Comparison of ENCODE assay signal across 18 mouse cellular contexts in genomic region chr11:47695611-47696010, GRCm38 (mm10).
DNase-seq lines count a peak whose midpoint lies in the region; ATAC-seq and TF ChIP-seq lines count a peak whose summit lies in the region.
"Had no signal": no experiment of that assay in that cellular context is flagged by ENCODE, and none has a peak within 500 bp of the region (broad histone marks: within the 10 kb centered on the region; RNA-seq: fewer than 3 reads in every experiment).

No protein-coding gene starts in this region.

- DNase-seq in forebrain, embryonic 11.5 days (ENCODE audit: low spot score): no peak
- DNase-seq in forebrain, embryonic 10.5 days (ENCODE audit: extremely low spot score, low spot score): no peak
- DNase-seq in hindbrain, embryonic 14.5 days (ENCODE audit: low spot score): no peak
- DNase-seq in midbrain, embryonic 14.5 days: peak; percentile 11
- DNase-seq in brain, embryonic 14.5 days (ENCODE audit: low read depth): peak; percentile 53
- no peak for DNase-seq in kidney, adult 8-10 months
- DNase-seq: adrenal gland, postnatal 10 days; cerebellum, adult 11-12 months; cerebellum, adult 9-10 months; cerebellum, postnatal 25 days; gastrocnemius, postnatal 36 days; heart, adult 11 months; heart, postnatal 36 days had no signal

- no peak for TF ChIP-seq POLR2A in brain, embryonic 14.5 days (IDR thresholded peaks at IDR 0.05; ENCODE audit: borderline replicate concordance, extremely low read depth, insufficient read depth, insufficient read length, poor library complexity, severe bottlenecking)

- 0% methylated on average over 1 of the region's 1 CpGs for WGBS in forebrain, embryonic 11.5 days
- WGBS in forebrain, embryonic 10.5 days: 28% methylated on average over 1 of the region's 1 CpGs
- 8% methylated on average over 1 of the region's 1 CpGs for WGBS in hindbrain, embryonic 14.5 days
- 17% methylated on average over 1 of the region's 1 CpGs for WGBS in hindbrain, embryonic 13.5 days
- WGBS in midbrain, embryonic 14.5 days: 17% methylated on average over 1 of the region's 1 CpGs
- 38% methylated on average over 1 of the region's 1 CpGs for WGBS in midbrain, embryonic 15.5 days

- H3K27ac ChIP-seq in forebrain, embryonic 11.5 days (ENCODE audit: low read depth, low read length): no peak overlapping the region
- H3K27ac ChIP-seq in forebrain, embryonic 10.5 days: no peak overlapping the region
- H3K27ac ChIP-seq in hindbrain, embryonic 14.5 days: no peak overlapping the region
- no peak overlapping the region for H3K27ac ChIP-seq in hindbrain, embryonic 13.5 days
- no peak overlapping the region for H3K27ac ChIP-seq in midbrain, embryonic 14.5 days (replicated peaks; ENCODE audit: low read depth, low read length)
- H3K27ac ChIP-seq in midbrain, embryonic 15.5 days: no peak overlapping the region
- H3K27ac ChIP-seq: embryonic facial prominence, embryonic 10.5 days; heart, embryonic 13.5 days had no signal

- no peaks in the 10 kb centered on the region for H3K27me3 ChIP-seq in forebrain, embryonic 11.5 days (ENCODE audit: control insufficient read depth, insufficient read depth, low read length)
- no peaks in the 10 kb centered on the region for H3K27me3 ChIP-seq in forebrain, embryonic 10.5 days (ENCODE audit: poor library complexity, severe bottlenecking)
- no peaks in the 10 kb centered on the region for H3K27me3 ChIP-seq in hindbrain, embryonic 14.5 days (ENCODE audit: control insufficient read depth, insufficient read depth, low read length)
- H3K27me3 ChIP-seq in hindbrain, embryonic 13.5 days: no peaks in the 10 kb centered on the region
- no peaks in the 10 kb centered on the region for H3K27me3 ChIP-seq in midbrain, embryonic 14.5 days (ENCODE audit: control insufficient read depth, insufficient read depth, low read length)
- H3K27me3 ChIP-seq in midbrain, embryonic 15.5 days (replicated peaks): no peaks in the 10 kb centered on the region
- H3K27me3 ChIP-seq: heart, embryonic 13.5 days had no signal

- H3K36me3 ChIP-seq in forebrain, embryonic 11.5 days (ENCODE audit: control insufficient read depth, insufficient read depth, low read length): no peaks in the 10 kb centered on the region
- no peaks in the 10 kb centered on the region for H3K36me3 ChIP-seq in forebrain, embryonic 10.5 days (replicated peaks)
- no peaks in the 10 kb centered on the region for H3K36me3 ChIP-seq in hindbrain, embryonic 14.5 days (replicated peaks; ENCODE audit: control insufficient read depth, insufficient read depth)
- no peaks in the 10 kb centered on the region for H3K36me3 ChIP-seq in hindbrain, embryonic 13.5 days
- no peaks in the 10 kb centered on the region for H3K36me3 ChIP-seq in midbrain, embryonic 14.5 days (ENCODE audit: control insufficient read depth, insufficient read depth, low read length)
- no peaks in the 10 kb centered on the region for H3K36me3 ChIP-seq in midbrain, embryonic 15.5 days (replicated peaks)
- H3K36me3 ChIP-seq: embryonic facial prominence, embryonic 10.5 days; heart, embryonic 13.5 days had no signal

- H3K4me1 ChIP-seq in forebrain, embryonic 11.5 days (replicated peaks; ENCODE audit: control insufficient read depth, insufficient read depth, low read length): no peaks in the 10 kb centered on the region
- peaks cover 6% of the 10 kb centered on the region; the same call in 1 of the 2 replicates for H3K4me1 ChIP-seq in forebrain, embryonic 10.5 days
- H3K4me1 ChIP-seq in hindbrain, embryonic 14.5 days (replicated peaks; ENCODE audit: control insufficient read depth, insufficient read depth, low read length): no peaks in the 10 kb centered on the region
- H3K4me1 ChIP-seq in hindbrain, embryonic 13.5 days (replicated peaks): peaks cover 4% of the 10 kb centered on the region; the same call in 1 of the 2 replicates
- H3K4me1 ChIP-seq in midbrain, embryonic 14.5 days (ENCODE audit: control insufficient read depth, insufficient read depth, low read length): no peaks in the 10 kb centered on the region
- no peaks in the 10 kb centered on the region for H3K4me1 ChIP-seq in midbrain, embryonic 15.5 days
- H3K4me1 ChIP-seq: embryonic facial prominence, embryonic 10.5 days; heart, embryonic 13.5 days had no signal

- no peak overlapping the region for H3K4me2 ChIP-seq in forebrain, embryonic 11.5 days (ENCODE audit: low read depth, low read length, severe bottlenecking)
- no peak overlapping the region for H3K4me2 ChIP-seq in hindbrain, embryonic 14.5 days (replicated peaks)
- no peak overlapping the region for H3K4me2 ChIP-seq in hindbrain, embryonic 13.5 days
- no peak overlapping the region for H3K4me2 ChIP-seq in midbrain, embryonic 14.5 days (ENCODE audit: low read length)
- H3K4me2 ChIP-seq in midbrain, embryonic 15.5 days: no peak overlapping the region
- H3K4me2 ChIP-seq: heart, embryonic 13.5 days had no signal

- no peak for TF ChIP-seq CTCF in brain, embryonic 14.5 days (IDR thresholded peaks at IDR 0.05; ENCODE audit: borderline replicate concordance, extremely low read depth, insufficient read depth, insufficient read length)

- no peak overlapping the region for H3K9ac ChIP-seq in forebrain, embryonic 11.5 days (ENCODE audit: low read length)
- no peak overlapping the region for H3K9ac ChIP-seq in hindbrain, embryonic 14.5 days
- no peak overlapping the region for H3K9ac ChIP-seq in hindbrain, embryonic 13.5 days
- H3K9ac ChIP-seq in midbrain, embryonic 14.5 days (replicated peaks; ENCODE audit: low read length): no peak overlapping the region
- H3K9ac ChIP-seq in midbrain, embryonic 15.5 days: no peak overlapping the region
- H3K9ac ChIP-seq: heart, embryonic 13.5 days had no signal

- H3K4me3 ChIP-seq in forebrain, embryonic 11.5 days (ENCODE audit: low read depth, low read length): no peak overlapping the region
- no peak overlapping the region for H3K4me3 ChIP-seq in forebrain, embryonic 10.5 days
- no peak overlapping the region for H3K4me3 ChIP-seq in hindbrain, embryonic 14.5 days (replicated peaks; ENCODE audit: low read length)
- no peak overlapping the region for H3K4me3 ChIP-seq in hindbrain, embryonic 13.5 days
- H3K4me3 ChIP-seq in midbrain, embryonic 14.5 days (replicated peaks; ENCODE audit: low read depth, low read length): no peak overlapping the region
- H3K4me3 ChIP-seq in midbrain, embryonic 15.5 days: no peak overlapping the region
- H3K4me3 ChIP-seq: embryonic facial prominence, embryonic 10.5 days; heart, embryonic 13.5 days had no signal

- H3K9me3 ChIP-seq in forebrain, embryonic 11.5 days (ENCODE audit: control insufficient read depth, low read length): no peaks in the 10 kb centered on the region
- no peaks in the 10 kb centered on the region for H3K9me3 ChIP-seq in forebrain, embryonic 10.5 days
- H3K9me3 ChIP-seq in hindbrain, embryonic 14.5 days (ENCODE audit: control insufficient read depth, low read length): no peaks in the 10 kb centered on the region
- H3K9me3 ChIP-seq in hindbrain, embryonic 13.5 days: no peaks in the 10 kb centered on the region
- H3K9me3 ChIP-seq in midbrain, embryonic 14.5 days (ENCODE audit: control insufficient read depth, low read length): no peaks in the 10 kb centered on the region
- no peaks in the 10 kb centered on the region for H3K9me3 ChIP-seq in midbrain, embryonic 15.5 days
- H3K9me3 ChIP-seq: embryonic facial prominence, embryonic 10.5 days; heart, embryonic 13.5 days had no signal

- peak; percentile 63 for ATAC-seq in forebrain, embryonic 11.5 days (replicated peaks; ENCODE audit: low FRiP score)
- peak; percentile 48; the same call in 1 of the 2 replicates for ATAC-seq in hindbrain, embryonic 14.5 days (ENCODE audit: low FRiP score)
- ATAC-seq in hindbrain, embryonic 13.5 days (ENCODE audit: low FRiP score): no peak
- no peak for ATAC-seq in midbrain, embryonic 14.5 days (ENCODE audit: low FRiP score, low TSS enrichment)
- ATAC-seq in midbrain, embryonic 15.5 days (replicated peaks): no peak; the same call in 1 of the 2 replicates
- ATAC-seq: intestine, postnatal 0 days had no signal

Comparison
In these comparisons a context has a peak if more than half of its experiments do, and no peak if none do; other contexts are left out.
1. ATAC-seq: peak in forebrain, embryonic 11.5 days (single experiment) and hindbrain, embryonic 14.5 days (single experiment); none in hindbrain, embryonic 13.5 days (single experiment), midbrain, embryonic 14.5 days (single experiment) and midbrain, embryonic 15.5 days (single experiment).
2. DNase-seq: peak in midbrain, embryonic 14.5 days (single experiment) and brain, embryonic 14.5 days (single experiment); none in forebrain, embryonic 11.5 days (single experiment), forebrain, embryonic 10.5 days (single experiment), hindbrain, embryonic 14.5 days (single experiment) and kidney, adult 8-10 months (0 of 2).